Mouse (Mus musculus): ENCODE measurements around the gene Pik3c2b.

- TF ChIP-seq CTCF (IDR thresholded peaks at IDR 0.05; ENCODE audit: borderline replicate concordance, extremely low read depth, insufficient read depth, insufficient read length) (no peak), POLR2A (IDR thresholded peaks at IDR 0.05; ENCODE audit: borderline replicate concordance, extremely low read depth, insufficient read depth, insufficient read length, poor library complexity, severe bottlenecking) (no peak)
These were observed 39.4 kb downstream of the Pik3c2b start for GRCm38 (mm10) chr1:133084708-133085416.
